Mouse (Mus musculus) liver, embryonic 14.5 days (tissue): Measurements from ENCODE around the gene Usp5.
"Not testable (repeated sequence)": the region's sequence is repeated elsewhere in the genome, so short reads cannot be mapped to it uniquely, and the experiment has no call there.

ENCODE experiments used
- CTCF ChIP-seq: IDR thresholded peaks from 2 replicates; pipeline ENCODE4 v1.5.1; 2016; ENCODE audit warnings: antibody characterized with exemption, low read depth, control low read depth
- EP300 ChIP-seq: IDR thresholded peaks from 2 replicates; pipeline ENCODE4 v1.6.1; 2016; ENCODE audit warnings: antibody characterized with exemption, low read depth

- not testable (repeated sequence) for TF ChIP-seq EP300, CTCF
Observed at GRCm38 (mm10) chr6:124831199-124831598, 1.9 kb upstream of the Usp5 start.
